Mouse (Mus musculus) retina, postnatal 1 day (tissue): ENCODE results near the gene Osbpl8.
"Not testable (repeated sequence)": the region's sequence is repeated elsewhere in the genome, so short reads cannot be mapped to it uniquely, and the experiment has no call there.

Source experiments
- DNase-seq: peaks from one replicate; pipeline ENCODE4 v3.0.0-alpha.2; 2012

Gene Osbpl8

GRCm38 (mm10) chr10:111190110-111190795, 25.7 kb downstream of the Osbpl8 start:
- no peak for DNase-seq

DNA sequence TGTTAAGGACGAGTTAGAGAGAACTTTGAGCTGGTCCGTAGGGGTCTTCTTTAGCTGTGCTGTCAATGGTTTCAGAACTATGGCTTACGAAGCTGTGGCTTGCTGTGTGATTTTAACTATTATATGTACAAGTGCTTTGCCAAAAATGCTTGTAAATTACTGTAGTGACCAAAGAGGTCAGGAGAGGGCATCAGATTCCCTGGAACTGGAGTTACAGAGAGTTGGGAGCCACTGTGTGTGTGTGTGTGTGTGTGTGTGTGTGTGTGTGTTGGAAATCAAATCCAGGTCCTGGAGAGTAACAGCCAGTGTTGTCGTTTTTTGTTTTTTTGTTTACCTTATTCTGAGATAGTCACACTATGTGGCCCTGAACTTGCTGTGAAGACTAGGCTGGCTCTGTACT, 29.0 kb downstream of the Osbpl8 start:
- no peak for DNase-seq

DNA sequence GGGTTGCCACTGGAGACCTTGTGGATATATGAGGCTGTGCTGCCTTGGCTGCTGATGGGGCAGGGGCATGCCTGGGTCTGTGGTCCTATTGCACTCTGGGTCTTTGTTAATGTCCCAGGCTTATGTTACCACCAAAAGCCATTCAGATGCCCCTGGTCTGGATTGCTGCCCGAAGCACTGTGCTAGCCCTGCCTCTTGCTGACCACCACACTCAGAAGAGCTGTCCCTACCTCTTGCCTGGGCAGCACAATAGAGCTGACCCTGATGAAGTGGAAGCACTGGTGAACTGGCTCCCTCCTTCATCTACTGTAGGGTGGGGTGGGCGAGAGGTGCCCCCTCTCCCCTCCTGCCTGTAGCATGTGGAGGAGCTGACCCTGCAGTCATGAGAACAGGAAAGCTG, 31.6 kb downstream of the Osbpl8 start:
- no peak for DNase-seq

- DNase-seq, result not testable (repeated sequence)
These were observed 34.2 kb downstream of the Osbpl8 start for GRCm38 (mm10) chr10:111198705-111199104.

GRCm38 (mm10) chr10:111201120-111201519, 36.6 kb downstream of the Osbpl8 start:
- DNase-seq, result no peak

- no peak for DNase-seq
These were observed 37.1 kb downstream of the Osbpl8 start for GRCm38 (mm10) chr10:111201666-111202065.

DNA sequence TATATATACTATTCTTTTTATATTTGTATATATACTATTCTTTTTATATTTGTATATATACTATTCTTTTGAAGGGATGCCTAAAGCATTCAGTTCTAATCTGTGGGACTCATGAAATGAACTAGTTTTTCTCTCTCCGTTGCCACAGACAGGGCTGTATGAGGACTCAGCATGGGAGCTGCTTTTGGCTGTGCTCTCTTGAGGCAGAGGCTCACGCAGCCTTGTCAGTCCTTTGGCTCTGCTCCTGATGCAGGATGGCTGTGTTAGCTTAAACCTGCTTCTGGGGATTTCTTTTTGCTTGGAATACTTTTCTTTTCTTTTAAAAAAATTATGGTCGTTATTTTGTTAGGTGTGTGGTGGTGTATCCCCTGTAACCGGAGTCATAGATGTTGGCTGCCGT, 39.5 kb downstream of the Osbpl8 start:
- no peak for DNase-seq

- DNase-seq, result no peak
These were observed 40.9 kb downstream of the Osbpl8 start for GRCm38 (mm10) chr10:111205421-111205820.

- DNase-seq, result no peak
These were observed 42.8 kb downstream of the Osbpl8 start for GRCm38 (mm10) chr10:111207386-111207785.

- no peak for DNase-seq
These were observed 49.5 kb downstream of the Osbpl8 start for GRCm38 (mm10) chr10:111214084-111214483.

DNA sequence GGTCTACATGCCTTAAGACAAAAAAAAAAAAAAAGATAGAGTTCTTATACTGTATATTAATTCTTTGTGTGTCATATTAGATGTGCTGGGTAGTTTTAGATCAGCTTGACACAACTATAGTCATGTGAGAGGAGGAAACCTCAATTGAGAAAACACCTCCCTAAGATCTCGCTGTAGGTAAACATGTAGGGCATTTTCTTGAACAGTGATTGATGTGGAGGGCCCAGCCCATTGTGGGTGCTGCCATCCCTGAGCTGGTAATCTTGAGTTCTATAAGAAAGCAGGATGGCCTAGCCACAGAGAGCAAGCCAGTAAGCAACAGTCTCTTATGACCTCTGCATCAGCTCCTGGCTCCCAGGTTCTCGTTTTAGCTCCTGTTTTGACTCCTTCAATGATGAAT, 50.1 kb downstream of the Osbpl8 start:
- no peak for DNase-seq

GRCm38 (mm10) chr10:111215572-111215971, 51.0 kb downstream of the Osbpl8 start:
- DNase-seq, result no peak

DNA sequence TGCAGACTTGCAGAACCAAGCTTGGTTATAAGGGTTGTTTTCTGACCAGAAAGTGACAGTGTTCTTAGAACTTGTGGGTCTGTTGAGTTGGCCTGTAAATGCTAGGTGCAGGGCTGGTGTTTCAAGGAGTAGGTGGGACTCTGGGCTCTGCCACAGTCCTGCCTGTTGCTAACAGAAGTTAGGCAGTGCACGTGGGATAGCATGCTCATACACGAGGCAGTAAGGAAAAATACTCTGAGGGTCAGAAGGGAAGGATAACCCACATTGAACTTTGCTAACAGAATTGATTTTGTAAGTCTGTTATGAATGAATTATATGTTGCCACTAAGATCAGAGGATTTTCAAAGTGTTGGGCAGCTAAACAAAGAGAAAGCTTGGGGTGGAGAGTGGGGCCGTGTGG, 51.6 kb downstream of the Osbpl8 start:
- DNase-seq, result no peak

- no peak for DNase-seq
These were observed 58.0 kb downstream of the Osbpl8 start for GRCm38 (mm10) chr10:111222535-111222934.

- peak; percentile 56 for DNase-seq
These were observed 58.8 kb downstream of the Osbpl8 start for GRCm38 (mm10) chr10:111223218-111223830.

DNA sequence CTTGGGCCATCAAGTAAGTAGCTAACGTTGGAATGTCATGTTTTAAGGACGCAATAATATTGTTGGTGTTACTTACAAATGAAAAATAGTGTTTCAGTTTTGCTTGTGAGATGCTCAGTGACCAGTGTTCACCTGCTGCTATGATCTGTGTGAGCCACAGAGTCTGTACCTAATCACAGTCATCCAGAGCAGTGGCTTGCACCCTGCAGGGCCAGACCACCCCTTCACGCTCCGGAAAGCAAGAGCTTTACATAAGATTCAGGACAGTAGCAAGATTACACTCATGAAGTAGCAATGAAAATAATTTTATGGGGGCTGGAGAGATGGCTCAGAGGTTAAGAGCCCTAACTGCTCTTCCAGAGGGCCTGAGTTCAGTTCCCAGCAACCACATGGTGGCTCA, 60.1 kb downstream of the Osbpl8 start:
- no peak for DNase-seq

DNA sequence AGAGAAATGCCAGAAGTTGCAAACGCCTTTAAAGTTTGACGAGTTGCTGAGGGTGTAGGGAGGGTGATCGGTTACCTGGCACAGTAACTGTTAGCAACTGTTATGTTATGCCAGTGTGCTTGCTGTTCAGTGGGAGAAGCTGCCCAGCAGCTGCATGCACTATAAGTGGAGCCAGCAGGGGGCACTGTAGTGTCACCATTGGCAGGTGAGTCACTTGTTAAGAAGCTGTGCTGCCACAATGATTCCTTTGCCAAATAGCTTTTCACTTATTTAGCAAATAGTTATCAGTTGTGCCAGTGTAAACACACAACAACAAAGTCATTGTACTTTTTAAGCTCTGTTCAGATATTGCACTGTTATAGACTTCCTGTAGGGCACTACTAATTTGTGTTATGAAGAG, 62.0 kb downstream of the Osbpl8 start:
- DNase-seq, result peak; percentile 89

DNA sequence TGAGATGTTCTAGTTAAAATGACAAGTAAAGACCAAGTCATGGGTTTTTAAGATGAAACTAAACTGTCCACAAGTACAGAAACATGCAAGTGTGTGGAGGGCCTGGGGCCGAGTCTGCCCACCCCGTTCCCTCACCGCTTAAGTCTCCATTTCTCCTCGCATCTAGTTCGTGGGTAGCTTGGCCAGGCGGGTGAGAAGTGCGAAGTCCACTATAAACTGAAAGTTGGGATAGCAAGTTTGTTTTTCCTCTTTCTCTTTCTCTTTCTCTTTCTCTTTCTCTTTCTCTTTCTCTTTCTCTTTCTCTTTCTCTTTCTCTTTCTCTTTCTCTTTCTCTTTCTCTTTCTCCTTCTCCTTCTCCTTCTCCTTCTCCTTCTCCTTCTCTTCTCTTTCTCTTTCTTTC, 67.7 kb downstream of the Osbpl8 start:
- not testable (repeated sequence) for DNase-seq

DNA sequence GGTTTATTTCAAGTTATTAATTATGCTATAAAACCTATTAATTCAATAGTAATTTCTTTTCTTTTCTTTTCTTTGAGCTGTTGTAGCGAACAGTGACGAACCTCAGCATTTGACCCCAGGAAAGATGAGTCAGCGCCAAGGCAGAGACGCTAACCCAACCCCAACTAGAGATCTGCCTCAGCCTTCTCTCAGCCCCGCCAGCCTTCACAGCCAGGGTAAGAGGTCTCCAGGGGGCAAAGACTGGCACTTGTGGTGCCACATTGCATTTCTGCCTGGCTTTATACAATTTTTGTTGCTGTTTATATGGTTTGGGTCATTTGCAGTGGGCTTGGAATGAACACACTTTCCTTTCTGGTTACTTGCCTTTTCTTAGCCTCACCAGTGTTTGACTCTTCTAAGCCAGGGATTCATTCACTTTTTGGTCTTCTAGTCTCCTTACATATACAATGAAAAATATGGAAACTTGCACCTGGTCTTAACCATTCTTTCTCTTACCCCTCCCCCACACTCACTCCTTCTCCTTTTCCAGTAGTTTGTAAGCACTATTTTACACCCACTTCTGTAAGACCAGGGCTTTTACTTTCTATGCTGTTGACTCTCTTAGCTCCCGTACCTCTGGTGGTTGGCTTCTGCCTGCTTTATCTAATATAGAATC, 69.1 kb downstream of the Osbpl8 start:
- DNase-seq, result no peak

DNA sequence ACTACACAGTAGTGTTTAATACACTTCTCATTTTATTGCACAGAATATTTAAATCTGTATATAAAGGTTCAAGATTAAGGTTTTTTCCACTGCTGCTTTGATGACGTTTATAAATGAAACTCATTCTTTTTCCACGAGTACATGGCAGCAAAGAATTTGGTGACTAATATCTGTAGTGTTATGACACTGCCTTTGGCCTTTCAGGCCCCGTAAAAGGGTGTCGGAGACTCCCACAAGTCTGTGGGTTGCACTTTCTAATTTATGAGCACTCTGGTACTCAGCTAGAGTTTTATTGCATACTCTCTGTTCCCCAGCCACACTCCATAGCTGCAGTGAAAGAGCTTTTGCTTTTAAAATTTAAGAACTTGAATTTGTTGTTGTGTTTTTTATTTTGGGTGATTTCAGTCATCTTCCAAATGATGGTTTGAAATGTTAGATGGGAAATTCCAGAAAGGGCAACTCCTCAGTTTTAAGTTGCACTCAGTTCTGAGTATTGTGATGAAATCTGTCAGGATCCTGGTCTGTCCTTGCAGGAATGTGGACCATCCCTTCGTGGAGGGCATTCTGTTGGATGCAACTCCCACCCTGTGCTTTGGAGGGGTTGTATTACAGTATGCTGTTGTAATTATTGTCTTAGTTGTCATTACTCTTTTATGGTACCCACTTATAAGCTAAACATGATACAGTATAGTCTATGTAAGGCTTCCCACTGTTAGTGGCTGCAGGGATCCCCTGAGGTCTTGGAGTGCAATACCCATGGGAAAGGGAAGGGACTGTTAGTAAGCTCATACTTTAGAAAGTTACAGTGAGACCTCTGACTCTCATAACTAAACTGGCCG, 70.1 kb downstream of the Osbpl8 start:
- DNase-seq, result no peak

- DNase-seq, result no peak
These were observed 70.7 kb downstream of the Osbpl8 start for GRCm38 (mm10) chr10:111235289-111235570.

GRCm38 (mm10) chr10:111237434-111237833, 72.9 kb downstream of the Osbpl8 start:
- DNase-seq, result no peak

DNA sequence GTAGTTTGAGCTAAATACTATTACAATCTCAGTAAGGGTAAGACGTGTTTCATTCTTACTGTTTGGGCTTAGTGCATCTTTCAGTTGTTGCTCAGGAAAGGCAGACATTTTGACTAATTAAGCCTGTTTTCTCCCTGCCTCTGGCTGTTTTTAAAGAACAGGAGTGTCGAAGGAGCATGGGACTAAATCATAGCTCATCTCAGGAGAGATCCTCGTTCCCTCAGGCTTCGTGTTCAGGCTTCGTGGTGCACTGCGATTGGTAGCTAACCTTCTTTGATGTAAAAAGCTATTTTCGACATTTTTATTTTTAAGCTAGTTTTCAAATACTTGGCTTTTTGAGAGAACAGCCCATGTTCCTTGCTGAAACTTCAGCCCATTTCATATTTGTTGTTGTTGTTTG, 78.1 kb downstream of the Osbpl8 start:
- no peak for DNase-seq

- peak; percentile 34 for DNase-seq
These were observed 83.1 kb downstream of the Osbpl8 start for GRCm38 (mm10) chr10:111247609-111248008.
